Mouse (Mus musculus) limb, embryonic 11.5 days (tissue): ENCODE measurements at regions not wholly inside any gene's neighbourhood (a gene's known extent, or its start where the extent isn't known, plus 50 kb on each side); places are given as distances from the start of the nearest gene placed in this dataset.
A peak's percentile ranks its signal among the peaks of the same experiment; 100 is the strongest.

Experiments
- ATAC-seq: fragments of 200-750 bp; cut with Nextera tagmentation; 2 replicates; pipeline ENCODE4 v1.8.0; 2017; ENCODE audit warnings: low read depth; ENCODE audit not compliant: insufficient number of reproducible peaks, low FRiP score, low TSS enrichment
- DNase-seq: peaks from one replicate; pipeline ENCODE4 v3.0.0-alpha.2; 2015; ENCODE audit warnings: low spot score
- H3K27ac ChIP-seq: fragments of 300-500 bp; sonication (generic); replicated peaks from 2 replicates; pipeline ENCODE4 v1.5.1; 2014; ENCODE audit warnings: low read depth, mild to moderate bottlenecking, low read length
- H3K27me3 ChIP-seq: fragments of 300-500 bp; sonication (generic); 2 replicates; pipeline ENCODE4 v1.6.1; 2014; ENCODE audit warnings: mild to moderate bottlenecking, low read length, mixed read lengths; ENCODE audit not compliant: control insufficient read depth, insufficient read depth
- H3K36me3 ChIP-seq: fragments of 300-500 bp; sonication (generic); 2 replicates; pipeline ENCODE4 v1.6.1; 2014; ENCODE audit warnings: mild to moderate bottlenecking, low read length, moderate library complexity, mixed read lengths; ENCODE audit not compliant: control insufficient read depth, insufficient read depth
- H3K4me1 ChIP-seq: fragments of 300-500 bp; sonication (generic); 2 replicates; pipeline ENCODE4 v1.6.1; 2014; ENCODE audit warnings: low read length, mixed read lengths; ENCODE audit not compliant: control insufficient read depth, insufficient read depth
- H3K4me2 ChIP-seq: fragments of 300-500 bp; sonication (generic); 2 replicates; pipeline ENCODE4 v1.6.1; 2014; ENCODE audit warnings: low read depth, mild to moderate bottlenecking, moderate library complexity; ENCODE audit not compliant: severe bottlenecking
- H3K4me3 ChIP-seq: fragments of 300-500 bp; sonication (generic); 2 replicates; pipeline ENCODE4 v1.5.1; 2014; ENCODE audit warnings: low read depth, low read length
- H3K9ac ChIP-seq: fragments of 300-500 bp; sonication (generic); 2 replicates; pipeline ENCODE4 v1.6.1; 2014; ENCODE audit warnings: mild to moderate bottlenecking, low read length
- H3K9me3 ChIP-seq: fragments of 300-500 bp; sonication (generic); 2 replicates; pipeline ENCODE4 v1.6.1; 2016; ENCODE audit warnings: low read length; ENCODE audit not compliant: control insufficient read depth
- WGBS: fragments of 180-500 bp; shearing (Covaris S2); extraction: QIAGEN DNeasy Blood & Tissue Kit; methylation state at CpG from one replicate; pipeline ENCODE4 v1.1.7; 2014; 5-methylcytosine and 5-hydroxymethylcytosine counted together

DNA sequence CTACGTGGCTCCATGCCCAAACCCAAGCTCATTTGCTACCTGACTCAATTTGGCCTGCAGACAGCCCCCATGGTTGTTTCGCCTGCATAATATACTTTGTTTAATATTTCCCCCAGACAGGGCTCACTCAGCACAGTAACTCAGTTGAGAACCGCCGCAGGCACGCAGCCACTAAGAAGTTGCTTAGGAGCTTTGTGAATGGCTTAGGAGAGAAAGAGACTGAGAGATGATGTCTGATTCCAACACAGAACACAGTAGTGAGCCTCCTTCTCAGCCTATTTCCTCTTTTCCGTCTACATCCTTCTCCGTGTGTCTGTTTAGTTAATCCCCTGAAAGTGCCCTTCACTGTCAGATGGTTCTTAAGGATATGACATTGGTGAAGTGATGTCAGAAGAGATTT, 429.9 kb downstream of the Tmem182 start:
- Histone ChIP-seq H3K36me3 (no peaks in the 10 kb centered on the region), H3K9me3 (no peaks in the 10 kb centered on the region)
- ATAC-seq = no peak

GRCm38 (mm10) chr1:41243000-41243399, 437.6 kb downstream of the Tmem182 start:
- Histone ChIP-seq H3K27ac (no peak overlapping the region), H3K9ac (no peak overlapping the region), H3K4me3 (no peak overlapping the region), H3K4me1 (no peaks in the 10 kb centered on the region), H3K4me2 (no peak overlapping the region), H3K36me3 (no peaks in the 10 kb centered on the region), H3K9me3 (no peaks in the 10 kb centered on the region), H3K27me3 (no peaks in the 10 kb centered on the region)
- ATAC-seq = no peak
- 80% methylated on average over 6 of the region's 6 CpGs for WGBS
- DNase-seq = no peak

More for the DNA sequence above, 429.9 kb downstream of the Tmem182 start:
- Histone ChIP-seq H3K27me3 (no peaks in the 10 kb centered on the region), H3K27ac (no peak overlapping the region), H3K9ac (no peak overlapping the region), H3K4me1 (no peaks in the 10 kb centered on the region), H3K4me3 (no peak overlapping the region), H3K4me2 (no peak overlapping the region)
- WGBS = 90% methylated on average over 7 of the region's 7 CpGs
- no peak for DNase-seq

- no peak for ATAC-seq
- Histone ChIP-seq H3K9ac (no peak overlapping the region), H3K9me3 (no peaks in the 10 kb centered on the region), H3K36me3 (no peaks in the 10 kb centered on the region), H3K4me1 (no peaks in the 10 kb centered on the region), H3K27me3 (no peaks in the 10 kb centered on the region), H3K4me3 (no peak overlapping the region), H3K27ac (no peak overlapping the region), H3K4me2 (no peak overlapping the region)
- WGBS = 94% methylated on average over 12 of the region's 12 CpGs
- no peak for DNase-seq
Observed at GRCm38 (mm10) chr1:41244627-41245026, 439.2 kb downstream of the Tmem182 start.

DNA sequence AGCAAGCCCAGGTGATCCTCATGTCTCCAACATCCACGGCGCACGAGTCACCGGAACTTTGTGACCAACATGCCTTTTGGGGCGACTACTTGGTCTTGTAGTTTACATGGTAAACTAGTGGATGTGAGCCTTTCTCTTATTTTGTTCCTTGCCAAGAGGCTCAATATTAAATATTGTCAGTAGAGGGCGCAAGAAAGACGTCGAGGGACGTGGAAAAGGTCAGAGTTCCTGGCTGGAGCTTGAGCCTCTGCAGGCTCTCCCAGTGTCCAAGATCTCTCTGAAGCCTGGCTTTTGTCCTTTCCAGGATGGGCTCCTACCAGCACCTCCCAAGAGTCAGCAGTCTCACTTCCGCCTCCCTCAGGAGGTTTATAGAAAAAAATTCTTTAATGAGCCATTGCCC, 458.8 kb downstream of the Tmem182 start:
- DNase-seq (peak; percentile 28), ATAC-seq (no peak)
- H3K4me3 ChIP-seq = no peak overlapping the region
- no peaks in the 10 kb centered on the region for H3K9me3 ChIP-seq
- no peak overlapping the region for H3K27ac ChIP-seq
- 38% methylated on average over 10 of the region's 10 CpGs for WGBS
- H3K4me1 ChIP-seq = no peaks in the 10 kb centered on the region
- no peaks in the 10 kb centered on the region for H3K27me3 ChIP-seq
- H3K36me3 ChIP-seq = no peaks in the 10 kb centered on the region
- H3K4me2 ChIP-seq = no peak overlapping the region
- no peak overlapping the region for H3K9ac ChIP-seq

DNA sequence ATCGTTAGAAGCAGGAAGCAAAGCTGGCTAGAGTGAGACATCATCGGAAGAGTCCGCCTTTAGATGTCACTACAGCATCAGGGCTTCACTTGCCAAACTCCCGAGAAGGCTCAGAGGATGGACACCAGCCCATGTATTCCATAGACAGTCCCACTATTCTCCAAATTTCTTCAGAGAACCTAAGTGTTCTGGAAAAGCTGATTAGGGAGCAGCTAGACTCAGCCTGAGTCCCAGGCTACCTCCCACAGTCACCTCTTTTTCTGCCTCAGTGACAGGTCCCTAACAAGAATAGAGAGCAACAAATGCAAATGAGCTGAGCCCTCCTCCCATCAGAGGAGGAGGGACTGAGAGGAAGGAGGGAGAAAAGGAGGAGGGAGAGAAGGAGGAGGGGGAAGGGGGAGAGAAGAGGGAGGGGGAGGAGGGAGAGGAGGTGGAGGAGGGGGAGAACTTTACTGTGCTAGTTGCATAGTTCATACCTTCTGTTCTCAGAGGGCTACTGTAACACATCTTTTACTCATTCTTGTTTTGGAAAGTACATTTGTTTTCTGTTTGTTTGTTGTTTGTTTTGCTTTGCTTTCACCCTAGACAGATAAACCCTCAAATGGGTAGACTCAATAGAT, 465.8 kb downstream of the Tmem182 start:
- H3K36me3 ChIP-seq = no peaks in the 10 kb centered on the region
- H3K27me3 ChIP-seq = no peaks in the 10 kb centered on the region
- no peak overlapping the region for H3K4me2 ChIP-seq
- peaks cover 15% of the 10 kb centered on the region for H3K4me1 ChIP-seq
- H3K4me3 ChIP-seq = no peak overlapping the region
- no peak for DNase-seq
- no peak for ATAC-seq
- no peaks in the 10 kb centered on the region for H3K9me3 ChIP-seq
- 22% methylated on average over 4 of the region's 4 CpGs for WGBS
- H3K9ac ChIP-seq = no peak overlapping the region
- H3K27ac ChIP-seq = no peak overlapping the region

DNA sequence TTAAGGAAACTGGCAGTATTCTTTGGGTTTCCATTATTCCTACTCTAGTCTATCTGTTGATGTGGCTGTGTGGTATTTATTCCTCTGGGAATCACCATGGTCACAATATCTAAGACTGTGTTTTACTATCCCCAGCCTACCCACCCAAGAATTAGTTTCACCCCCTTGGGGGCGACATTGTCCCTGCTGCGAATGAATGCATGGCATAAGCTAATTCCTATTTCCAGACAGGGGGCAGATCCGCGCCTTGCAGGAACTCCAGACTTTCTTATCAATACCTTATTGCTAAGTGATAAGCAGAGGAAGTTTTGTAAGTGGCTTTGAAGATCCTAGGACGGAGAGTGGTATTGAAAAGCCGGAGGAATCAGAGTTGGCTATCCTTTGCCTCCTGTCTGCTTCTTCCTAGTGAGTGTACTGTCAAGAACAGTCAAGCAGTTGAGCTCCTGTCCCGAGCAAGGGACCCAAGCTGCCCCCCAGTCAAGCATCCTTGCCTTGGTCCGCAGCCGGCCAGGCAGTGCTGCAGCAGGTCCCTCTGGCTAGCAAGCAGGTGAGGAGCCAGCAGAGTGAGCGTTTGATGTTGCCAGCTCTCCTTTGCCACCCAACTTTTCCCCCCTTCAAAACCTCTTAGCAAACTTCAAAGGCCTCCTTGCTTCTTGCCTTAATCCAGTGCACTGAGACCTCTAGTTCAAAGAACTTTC, 469.3 kb downstream of the Tmem182 start:
- Histone ChIP-seq H3K27me3 (no peaks in the 10 kb centered on the region), H3K4me1 (peaks cover 18% of the 10 kb centered on the region), H3K36me3 (no peaks in the 10 kb centered on the region), H3K9ac (no peak overlapping the region), H3K4me3 (no peak overlapping the region), H3K27ac (no peak overlapping the region), H3K4me2 (peak overlapping the region; percentile 44), H3K9me3 (no peaks in the 10 kb centered on the region)
- ATAC-seq (peak; percentile 23; the same call in 1 of the 2 replicates), DNase-seq (peak; percentile 48)
- WGBS = 11% methylated on average over 10 of the region's 10 CpGs

DNA sequence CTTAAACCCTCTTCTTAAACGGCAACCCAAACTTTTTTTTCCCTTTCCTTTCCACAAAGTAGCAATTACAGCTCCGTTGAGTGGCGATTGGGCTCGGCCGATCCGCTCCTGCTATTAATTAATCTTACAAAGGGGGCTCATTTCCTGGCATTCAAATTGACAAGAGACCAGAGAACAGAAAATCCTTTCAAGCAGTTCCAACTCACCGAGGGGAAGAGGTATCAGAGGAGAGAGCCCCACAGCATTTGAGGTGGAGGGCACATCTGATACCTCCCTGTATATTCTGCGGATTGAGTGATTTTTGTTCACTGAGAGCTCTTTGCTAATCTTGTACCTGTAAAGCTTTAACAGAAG, 469.8 kb downstream of the Tmem182 start:
- peak; percentile 47 for DNase-seq

GRCm38 (mm10) chr1:41275642-41276041, 470.2 kb downstream of the Tmem182 start:
- ATAC-seq (no peak), DNase-seq (no peak)
- Histone ChIP-seq H3K4me1 (peaks cover 18% of the 10 kb centered on the region), H3K27ac (no peak overlapping the region), H3K4me2 (peak overlapping the region; percentile 44; the same call in 1 of the 2 replicates), H3K27me3 (no peaks in the 10 kb centered on the region), H3K9me3 (no peaks in the 10 kb centered on the region), H3K36me3 (no peaks in the 10 kb centered on the region), H3K4me3 (no peak overlapping the region), H3K9ac (no peak overlapping the region)
- 22% methylated on average over 6 of the region's 6 CpGs for WGBS

More for the DNA sequence above, 469.8 kb downstream of the Tmem182 start:
- no peak overlapping the region for H3K4me3 ChIP-seq
- ATAC-seq = no peak
- no peaks in the 10 kb centered on the region for H3K36me3 ChIP-seq
- under 1% methylated on average over 8 of the region's 8 CpGs for WGBS
- peak overlapping the region; percentile 44 for H3K4me2 ChIP-seq
- no peak overlapping the region for H3K27ac ChIP-seq
- H3K9ac ChIP-seq = no peak overlapping the region
- H3K4me1 ChIP-seq = peaks cover 18% of the 10 kb centered on the region
- H3K27me3 ChIP-seq = no peaks in the 10 kb centered on the region
- no peaks in the 10 kb centered on the region for H3K9me3 ChIP-seq
